Mouse (Mus musculus) stomach, embryonic 16.5 days (tissue): ENCODE measurements around the gene Magea10. TPM values are rescaled to one million over a fixed set of nuclear protein-coding genes. Genes with fewer than 3 reads are reported as not detected.

Experiments used
- ATAC-seq: fragments of 200-750 bp; cut with Nextera tagmentation; 2 replicates; pipeline ENCODE4 v1.8.0; 2017; ENCODE audit warnings: moderate number of reproducible peaks, moderate TSS enrichment; ENCODE audit not compliant: insufficient read depth, low FRiP score
- H3K27ac ChIP-seq: fragments of 300-500 bp; sonication (generic); 2 replicates; pipeline ENCODE4 v1.5.1; 2014; ENCODE audit warnings: low read length
- H3K27me3 ChIP-seq: fragments of 300-500 bp; sonication (generic); 2 replicates; pipeline ENCODE4 v1.6.1; 2014; ENCODE audit warnings: low read length, control low read depth, mixed read lengths; ENCODE audit not compliant: control insufficient read depth, insufficient read depth
- H3K36me3 ChIP-seq: fragments of 300-500 bp; sonication (generic); 2 replicates; pipeline ENCODE4 v1.6.1; 2014; ENCODE audit warnings: low read length; ENCODE audit not compliant: control insufficient read depth, insufficient read depth
- H3K4me1 ChIP-seq: fragments of 300-500 bp; sonication (generic); 2 replicates; pipeline ENCODE4 v1.6.1; 2014; ENCODE audit warnings: low read length, control low read depth, mixed read lengths; ENCODE audit not compliant: control insufficient read depth, insufficient read depth
- H3K4me2 ChIP-seq: fragments of 300-500 bp; sonication (generic); 2 replicates; pipeline ENCODE4 v1.6.1; 2014; ENCODE audit warnings: low read depth, low read length, mixed read lengths
- H3K4me3 ChIP-seq: fragments of 300-500 bp; sonication (generic); replicated peaks from 2 replicates; pipeline ENCODE4 v1.5.1; 2014; ENCODE audit warnings: mild to moderate bottlenecking, low read length
- H3K9ac ChIP-seq: fragments of 300-500 bp; sonication (generic); 2 replicates; pipeline ENCODE4 v1.6.1; 2014; ENCODE audit warnings: low read length
- H3K9me3 ChIP-seq: fragments of 300-500 bp; sonication (generic); replicated peaks from 2 replicates; pipeline ENCODE4 v1.6.1; 2016; ENCODE audit warnings: low read length, control low read depth; ENCODE audit not compliant: control insufficient read depth
- WGBS: fragments of 180-500 bp; shearing (Covaris S2); extraction: QIAGEN DNeasy Blood & Tissue Kit; methylation state at CpG from one replicate; pipeline ENCODE4 v1.1.7; 2014; 5-methylcytosine and 5-hydroxymethylcytosine counted together
- polyA plus RNA-seq: library from polyadenylated mRNA; unstranded; fragments of >200 nt; fragmentation: Nextera tagmentation; extraction: Ambion mirVana; gene quantifications from 2 replicates; pipeline ENCODE4 v1.2.1, GENCODE M21; 2015

The Magea10 gene
- not detected in 2 replicates for polyA plus RNA-seq

GRCm38 (mm10) chrX:72386758-72387157, at the start of gene Magea10:
Gene Magea10 (minus strand): TSS chrX:72386858.
- H3K27ac ChIP-seq: no peak within 1 kb of the TSS
- no peak within 1 kb of the TSS for H3K4me2 ChIP-seq
- H3K36me3 ChIP-seq: no peaks in the 10 kb centered on the region
- WGBS: 91% methylated on average over 6 of the region's 6 CpGs
- H3K4me1 ChIP-seq: no peaks in the 10 kb centered on the region
- no peak within 1 kb of the TSS for H3K9ac ChIP-seq
- H3K4me3 ChIP-seq: no peak within 1 kb of the TSS
- no peak for ATAC-seq
- H3K27me3 ChIP-seq: no peaks in the 10 kb centered on the region
- H3K9me3 ChIP-seq: no peaks in the 10 kb centered on the region

GRCm38 (mm10) chrX:72381972-72382371, 4.7 kb downstream of the Magea10 start:
- WGBS: 68% methylated on average over 1 of the region's 1 CpGs
- Histone ChIP-seq H3K4me2 (no peak overlapping the region), H3K4me3 (no peak overlapping the region), H3K36me3 (no peaks in the 10 kb centered on the region), H3K9ac (no peak overlapping the region), H3K9me3 (no peaks in the 10 kb centered on the region), H3K4me1 (no peaks in the 10 kb centered on the region), H3K27ac (no peak overlapping the region), H3K27me3 (no peaks in the 10 kb centered on the region)
- ATAC-seq: no peak

Other genes starting within 250 kb of the Magea10 start
- not detected in 2 replicates for gene Magea4, start 164.8 kb downstream of the Magea10 start, polyA plus RNA-seq
- gene Gabre, start 112.1 kb downstream of the Magea10 start, polyA plus RNA-seq: 1.5 and 2.3 TPM in 2 replicates